In the genomic region with DNA sequence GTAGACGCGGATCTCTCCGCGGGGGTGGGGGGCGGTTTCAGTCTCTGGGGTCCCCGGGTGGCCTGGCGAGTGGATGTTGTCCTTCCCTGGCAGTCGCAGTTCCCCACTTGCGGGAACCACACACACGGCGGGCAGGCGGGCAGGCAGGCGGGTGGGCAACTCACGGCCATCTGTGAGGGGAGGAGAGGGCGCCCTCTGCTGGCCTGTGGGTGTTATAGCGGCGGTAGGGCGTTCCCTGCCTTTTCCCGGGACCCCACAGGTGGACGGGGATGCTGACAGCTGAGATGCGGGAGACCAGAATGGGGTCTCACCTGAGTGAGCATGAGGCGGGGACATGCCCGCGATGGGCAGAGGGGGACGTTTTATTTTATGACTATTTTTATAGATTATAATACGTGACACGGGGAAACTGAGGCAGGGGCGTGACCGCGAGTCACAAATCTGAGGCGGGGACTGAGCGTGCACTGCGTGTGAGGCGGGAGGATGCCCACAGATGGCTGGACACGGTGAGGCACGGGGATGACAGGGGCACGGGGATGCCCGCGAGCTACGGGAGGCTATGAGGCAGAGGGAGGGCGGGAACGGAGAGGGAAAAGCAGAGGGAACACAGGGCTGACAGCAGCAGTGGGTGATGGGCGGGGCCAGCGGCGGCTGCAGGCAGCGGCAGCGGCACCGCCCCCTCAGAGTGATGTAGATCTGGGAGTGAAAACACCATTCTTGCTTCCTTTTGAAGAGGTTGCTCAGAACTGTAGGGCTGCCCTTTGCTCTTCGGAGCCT, we compare ENCODE assay signal across 8 mouse cellular contexts.
DNase-seq lines count a peak whose midpoint lies in the region; ATAC-seq lines count a peak whose summit lies in the region.

No protein-coding gene starts in this region.

- no peaks in the 10 kb centered on the region for H3K36me3 ChIP-seq in heart, embryonic 10.5 days
- H3K36me3 ChIP-seq in kidney, embryonic 16.5 days (ENCODE audit: insufficient read depth, low read length), result no peaks in the 10 kb centered on the region
- H3K36me3 ChIP-seq in liver, embryonic 11.5 days (ENCODE audit: control insufficient read depth, insufficient read depth, low read length), result no peaks in the 10 kb centered on the region

- ATAC-seq in kidney, embryonic 16.5 days (ENCODE audit: low FRiP score, low TSS enrichment), result peak; percentile 88
- ATAC-seq in liver, embryonic 11.5 days (replicated peaks; ENCODE audit: low FRiP score), result peak; percentile 61

- H3K27me3 ChIP-seq in heart, embryonic 10.5 days (ENCODE audit: insufficient read depth, poor library complexity, severe bottlenecking), result no peaks in the 10 kb centered on the region
- H3K27me3 ChIP-seq in kidney, embryonic 16.5 days (ENCODE audit: insufficient read depth, low read length), result no peaks in the 10 kb centered on the region
- H3K27me3 ChIP-seq in liver, embryonic 11.5 days (replicated peaks; ENCODE audit: control insufficient read depth, insufficient read depth, low read length), result no peaks in the 10 kb centered on the region

- no peak overlapping the region for H3K27ac ChIP-seq in heart, embryonic 10.5 days
- H3K27ac ChIP-seq in kidney, embryonic 16.5 days (ENCODE audit: low read length), result no peak overlapping the region
- H3K27ac ChIP-seq in liver, embryonic 11.5 days (ENCODE audit: low read depth, low read length), result no peak overlapping the region

- H3K4me1 ChIP-seq in heart, embryonic 10.5 days, result peaks cover 8% of the 10 kb centered on the region
- peaks cover 9% of the 10 kb centered on the region; the same call in 1 of the 2 replicates for H3K4me1 ChIP-seq in kidney, embryonic 16.5 days (ENCODE audit: insufficient read depth, low read length)
- no peaks in the 10 kb centered on the region; the same call in 1 of the 2 replicates for H3K4me1 ChIP-seq in liver, embryonic 11.5 days (replicated peaks; ENCODE audit: control insufficient read depth, insufficient read depth, low read length)

- WGBS in heart, embryonic 10.5 days, result 3% methylated on average over 49 of the region's 49 CpGs
- WGBS in kidney, embryonic 16.5 days, result 2% methylated on average over 48 of the region's 49 CpGs
- WGBS in liver, embryonic 11.5 days, result 4% methylated on average over 49 of the region's 49 CpGs

- H3K4me2 ChIP-seq in kidney, embryonic 16.5 days (replicated peaks; ENCODE audit: low read depth, low read length), result peak overlapping the region; percentile 86
- peak overlapping the region; percentile 69 for H3K4me2 ChIP-seq in liver, embryonic 11.5 days

- H3K9me3 ChIP-seq in heart, embryonic 10.5 days, result no peaks in the 10 kb centered on the region; the same call in 1 of the 2 replicates
- 0 out of 2 replicates have a peak, but pooled peaks cover 2% of the 10 kb centered on the region for H3K9me3 ChIP-seq in kidney, embryonic 16.5 days (ENCODE audit: low read length)
- H3K9me3 ChIP-seq in liver, embryonic 11.5 days (ENCODE audit: control insufficient read depth, low read length), result 0 out of 2 replicates have a peak, but pooled peaks cover 4% of the 10 kb centered on the region

- peak; percentile 2 to 12 for DNase-seq in B cell, adult 2 months
- peak; percentile 19 for DNase-seq in adrenal gland, adult 8-10 months
- DNase-seq in embryo, embryonic 11 days, result peak; percentile 76
- DNase-seq in heart, embryonic 10.5 days (ENCODE audit: low spot score), result peak; percentile 81
- DNase-seq in liver, embryonic 11.5 days (ENCODE audit: low spot score), result peak; percentile 52
- peak; percentile 11 for DNase-seq in naive thymus-derived CD4-positive, alpha-beta T cell, adult 2 months (ENCODE audit: low read depth)
- DNase-seq in thymus, postnatal 10 days (ENCODE audit: low spot score in 2 of 2), result peak; percentile 24 to 50

- peak overlapping the region; percentile 51 for H3K4me3 ChIP-seq in heart, embryonic 10.5 days
- peak overlapping the region; percentile 48 for H3K4me3 ChIP-seq in kidney, embryonic 16.5 days (ENCODE audit: low read length)
- H3K4me3 ChIP-seq in liver, embryonic 11.5 days (ENCODE audit: low read depth, low read length), result peak overlapping the region; percentile 40

- H3K9ac ChIP-seq in kidney, embryonic 16.5 days (replicated peaks; ENCODE audit: low read length), result peak overlapping the region; percentile 60
- no peak overlapping the region for H3K9ac ChIP-seq in liver, embryonic 11.5 days (ENCODE audit: low read depth, low read length)

Comparison
In these comparisons a context has a peak if more than half of its experiments do, and no peak if none do; other contexts are left out.
1. DNase-seq: peak in every context shown above with its lines; median percentile 81 in heart, embryonic 10.5 days; 76 in embryo, embryonic 11 days; 52 in liver, embryonic 11.5 days; 37 in thymus, postnatal 10 days; 19 in adrenal gland, adult 8-10 months; 11 in naive thymus-derived CD4-positive, alpha-beta T cell, adult 2 months; 7 in B cell, adult 2 months.